Mouse (Mus musculus) midbrain, embryonic 15.5 days (tissue): ENCODE results near the gene Eef2. TPM values are rescaled to one million over a fixed set of nuclear protein-coding genes. Genes with fewer than 3 reads are reported as not detected.
"Not testable (repeated sequence)": the region's sequence is repeated elsewhere in the genome, so short reads cannot be mapped to it uniquely, and the experiment has no call there.

Experiments
- ATAC-seq: fragments of 200-750 bp; cut with Nextera tagmentation; replicated peaks from 2 replicates; pipeline ENCODE4 v1.8.0; 2017; ENCODE audit warnings: moderate TSS enrichment
- H3K27ac ChIP-seq: fragments of 300-500 bp; sonication (generic); 2 replicates; pipeline ENCODE4 v1.5.1; 2015; ENCODE audit warnings: mild to moderate bottlenecking, inconsistent platforms
- H3K27me3 ChIP-seq: fragments of 300-500 bp; sonication (generic); replicated peaks from 2 replicates; pipeline ENCODE4 v1.6.1; 2015; ENCODE audit warnings: inconsistent platforms
- H3K36me3 ChIP-seq: fragments of 300-500 bp; sonication (generic); replicated peaks from 2 replicates; pipeline ENCODE4 v1.6.1; 2015; ENCODE audit warnings: inconsistent platforms
- H3K4me1 ChIP-seq: fragments of 300-500 bp; sonication (generic); 2 replicates; pipeline ENCODE4 v1.6.1; 2015; ENCODE audit warnings: inconsistent platforms
- H3K4me2 ChIP-seq: fragments of 300-500 bp; sonication (generic); 2 replicates; pipeline ENCODE4 v1.6.1; 2015; ENCODE audit warnings: inconsistent platforms, mild to moderate bottlenecking, moderate library complexity
- H3K4me3 ChIP-seq: fragments of 300-500 bp; sonication (generic); 2 replicates; pipeline ENCODE4 v1.5.1; 2015; ENCODE audit warnings: mild to moderate bottlenecking, inconsistent platforms
- H3K9ac ChIP-seq: fragments of 300-500 bp; sonication (generic); 2 replicates; pipeline ENCODE4 v1.6.1; 2015; ENCODE audit warnings: mild to moderate bottlenecking, inconsistent platforms
- H3K9me3 ChIP-seq: fragments of 300-500 bp; sonication (generic); 2 replicates; pipeline ENCODE4 v1.6.1; 2016; ENCODE audit warnings: inconsistent platforms
- WGBS: fragments of 180-500 bp; shearing (Covaris S2); methylation state at CpG from one replicate; pipeline ENCODE4 v1.1.7; 2015; ENCODE audit warnings: mixed read lengths; 5-methylcytosine and 5-hydroxymethylcytosine counted together
- polyA plus RNA-seq: library from polyadenylated mRNA; unstranded; fragments of >200 nt; fragmentation: Nextera tagmentation; extraction: Ambion mirVana; gene quantifications from 2 replicates; pipeline ENCODE4 v1.2.1, GENCODE M21; 2015

Gene Eef2
- polyA plus RNA-seq, 1 experiment from 2014 or later: 588 TPM

DNA sequence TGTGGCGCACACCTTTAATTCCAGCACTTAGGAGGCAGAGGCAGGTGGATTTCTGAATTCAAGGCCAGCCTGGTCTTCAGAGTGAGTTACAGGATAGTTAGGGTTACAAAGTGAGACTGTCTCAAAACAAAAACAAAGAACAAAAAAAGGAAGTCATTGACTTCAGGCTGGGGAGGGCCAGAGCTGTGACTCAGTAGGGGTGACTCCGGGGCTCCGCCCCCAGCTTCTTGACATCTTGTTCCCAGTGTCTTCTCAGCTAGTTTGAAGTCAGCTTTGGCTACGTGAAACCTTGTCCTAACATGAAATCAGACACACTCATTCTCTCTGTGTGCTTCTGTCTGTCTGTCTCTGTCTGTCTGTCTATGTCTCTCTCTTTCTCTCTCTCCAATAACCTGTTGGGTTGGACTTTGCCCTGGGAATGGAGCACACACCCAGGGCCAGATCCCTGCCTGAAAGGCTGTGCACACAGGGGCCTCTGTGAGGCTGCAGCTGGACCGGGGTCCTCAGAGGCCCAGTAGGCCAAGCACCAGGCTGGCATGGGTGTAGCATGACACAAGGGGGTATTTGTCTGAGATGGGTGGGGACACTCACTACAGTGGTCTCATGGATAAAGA lies 45.1 kb downstream of the Eef2 start:
- Histone ChIP-seq H3K9ac (no peak overlapping the region), H3K9me3 (no peaks in the 10 kb centered on the region), H3K36me3 (peaks cover 42% of the 10 kb centered on the region), H3K27ac (no peak overlapping the region), H3K4me1 (0 out of 2 replicates have a peak, but pooled peaks cover under 1% of the 10 kb centered on the region), H3K27me3 (no peaks in the 10 kb centered on the region), H3K4me2 (no peak overlapping the region), H3K4me3 (no peak overlapping the region)
- no peak for ATAC-seq
- WGBS: 86% methylated on average over 5 of the region's 5 CpGs

- H3K4me2 ChIP-seq, H3K4me3 ChIP-seq, H3K27ac ChIP-seq, H3K27me3 ChIP-seq, ATAC-seq, H3K9ac ChIP-seq, H3K9me3 ChIP-seq: not testable (repeated sequence)
- whole genome bisulfite sequencing: 68% methylated on average over 2 of the region's 2 CpGs
- peaks cover 18% of the 10 kb centered on the region for H3K4me1 ChIP-seq
- H3K36me3 ChIP-seq: peaks cover 30% of the 10 kb centered on the region
These were observed 47.3 kb downstream of the Eef2 start for GRCm38 (mm10) chr10:81223731-81224130.

GRCm38 (mm10) chr10:81229735-81230437 lies 53.5 kb downstream of the Eef2 start:
- peak overlapping the region; percentile 93 for H3K4me3 ChIP-seq
- WGBS: 6% methylated on average over 20 of the region's 20 CpGs
- no peaks in the 10 kb centered on the region; the same call in 1 of the 2 replicates for H3K36me3 ChIP-seq
- peak overlapping the region; percentile 96 for H3K27ac ChIP-seq
- H3K4me2 ChIP-seq: peak overlapping the region; percentile 75
- peak overlapping the region; percentile 100 for H3K9ac ChIP-seq
- H3K27me3 ChIP-seq: no peaks in the 10 kb centered on the region
- peaks cover 57% of the 10 kb centered on the region for H3K4me1 ChIP-seq
- peak; percentile 24 for ATAC-seq
- H3K9me3 ChIP-seq: no peaks in the 10 kb centered on the region

- no peaks in the 10 kb centered on the region for H3K36me3 ChIP-seq
- H3K4me3 ChIP-seq: peak within 1 kb of the TSS; percentile 93
- H3K9ac ChIP-seq: peak within 1 kb of the TSS; percentile 100
- H3K4me1 ChIP-seq: peaks cover 57% of the 10 kb centered on the region
- WGBS: 3% methylated on average over 27 of the region's 27 CpGs
- peak within 1 kb of the TSS; percentile 75 for H3K4me2 ChIP-seq
- H3K27ac ChIP-seq: peak within 1 kb of the TSS; percentile 96
- H3K27me3 ChIP-seq: no peaks in the 10 kb centered on the region
- H3K9me3 ChIP-seq: no peaks in the 10 kb centered on the region
- ATAC-seq: peak; percentile 90
These were observed 54.3 kb downstream of the Eef2 start, which contains the start of gene Atcay for GRCm38 (mm10) chr10:81230438-81231332. Atcay (minus strand) TSS chr10:81230833.

- H3K27me3 ChIP-seq: no peaks in the 10 kb centered on the region
- H3K9ac ChIP-seq: peak overlapping the region; percentile 34; the same call in 1 of the 2 replicates
- H3K4me1 ChIP-seq: peaks cover 57% of the 10 kb centered on the region
- WGBS: 50% methylated on average over 7 of the region's 7 CpGs
- H3K36me3 ChIP-seq: no peaks in the 10 kb centered on the region
- H3K4me2 ChIP-seq: peak overlapping the region; percentile 75
- peak; percentile 3; the same call in 1 of the 2 replicates for ATAC-seq
- H3K4me3 ChIP-seq: peak overlapping the region; percentile 93
- H3K27ac ChIP-seq: peak overlapping the region; percentile 96
- H3K9me3 ChIP-seq: no peaks in the 10 kb centered on the region
These were observed 55.0 kb downstream of the Eef2 start for GRCm38 (mm10) chr10:81231436-81231835.

Other genes with a start within 250 kb of the Eef2 start
- gene Gadd45b, start 246.6 kb upstream of the Eef2 start, polyA plus RNA-seq: 5.5 and 8.2 TPM in 2 replicates
- gene Gng7, start 161.7 kb upstream of the Eef2 start, polyA plus RNA-seq: 19.0 and 21.2 TPM in 2 replicates
- gene Diras1, start 151.0 kb upstream of the Eef2 start, polyA plus RNA-seq: 77.5 and 79.2 TPM in 2 replicates
- gene Slc39a3, start 139.2 kb upstream of the Eef2 start, polyA plus RNA-seq: 57.2 and 58.0 TPM in 2 replicates
- gene Sgta, start 116.5 kb upstream of the Eef2 start, polyA plus RNA-seq: 353 and 376 TPM in 2 replicates
- gene Thop1, start 106.6 kb upstream of the Eef2 start, polyA plus RNA-seq: 48.8 and 52.2 TPM in 2 replicates
- gene Creb3l3, start 77.8 kb upstream of the Eef2 start, polyA plus RNA-seq: 0.36 and 0.48 TPM in 2 replicates
- gene Map2k2, start 70.7 kb upstream of the Eef2 start, polyA plus RNA-seq: 258 and 270 TPM in 2 replicates
- 16.2 and 16.7 TPM in 2 replicates for gene Zbtb7a, start 41.4 kb upstream of the Eef2 start, polyA plus RNA-seq
- gene Pias4, start 8.7 kb upstream of the Eef2 start, polyA plus RNA-seq: 59.2 and 66.3 TPM in 2 replicates
- 66.3 and 67.3 TPM in 2 replicates for gene Dapk3, start 6.4 kb downstream of the Eef2 start, polyA plus RNA-seq
- gene 4930442H23Rik, start 7.2 kb downstream of the Eef2 start, polyA plus RNA-seq: not detected in 2 replicates
- 0.14 TPM in 1 of 2 replicates, not detected in the other for gene Nmrk2, start 25.4 kb downstream of the Eef2 start, polyA plus RNA-seq
- gene Atcay, start 54.2 kb downstream of the Eef2 start, polyA plus RNA-seq: 95.3 and 96.7 TPM in 2 replicates
- 35.4 and 37.2 TPM in 2 replicates for gene Zfr2, start 56.5 kb downstream of the Eef2 start, polyA plus RNA-seq
- gene Matk, start 76.3 kb downstream of the Eef2 start, polyA plus RNA-seq: 37.2 and 40.1 TPM in 2 replicates
- 124 and 126 TPM in 2 replicates for gene Mrpl54, start 90.3 kb downstream of the Eef2 start, polyA plus RNA-seq
- gene Apba3, start 90.3 kb downstream of the Eef2 start, polyA plus RNA-seq: 36.4 and 38.5 TPM in 2 replicates
- 6.9 and 8.0 TPM in 2 replicates for gene Tjp3, start 115.0 kb downstream of the Eef2 start, polyA plus RNA-seq
- gene Pip5k1c, start 116.3 kb downstream of the Eef2 start, polyA plus RNA-seq: 154 and 159 TPM in 2 replicates
- 35.8 and 38.3 TPM in 2 replicates for gene Cactin, start 144.5 kb downstream of the Eef2 start, polyA plus RNA-seq
- 5.7 and 6.2 TPM in 2 replicates for gene Tbxa2r, start 152.1 kb downstream of the Eef2 start, polyA plus RNA-seq
- gene Gipc3, start 166.6 kb downstream of the Eef2 start, polyA plus RNA-seq: not detected in 2 replicates
- gene Hmg20b, start 173.8 kb downstream of the Eef2 start, polyA plus RNA-seq: 26.6 and 29.9 TPM in 2 replicates
- 19.7 and 22.5 TPM in 2 replicates for gene Mfsd12, start 180.9 kb downstream of the Eef2 start, polyA plus RNA-seq
- 1.1 TPM in 2 replicates for gene 4930404N11Rik, start 189.2 kb downstream of the Eef2 start, polyA plus RNA-seq
- 153 and 159 TPM in 2 replicates for gene Fzr1, start 201.9 kb downstream of the Eef2 start, polyA plus RNA-seq
- 90.4 and 92.6 TPM in 2 replicates for gene Dohh, start 207.8 kb downstream of the Eef2 start, polyA plus RNA-seq
- 8.4 and 9.3 TPM in 2 replicates for gene Gm48551, start 207.8 kb downstream of the Eef2 start, polyA plus RNA-seq
- gene Gm48552, start 212.4 kb downstream of the Eef2 start, polyA plus RNA-seq: 2.7 and 3.3 TPM in 2 replicates
- 1.4 and 1.6 TPM in 2 replicates for gene Smim24, start 216.4 kb downstream of the Eef2 start, polyA plus RNA-seq